Mouse (Mus musculus): Measurements from ENCODE around the gene Mat1a.

GRCm38 (mm10) chr14:41170514-41170913, 65.7 kb downstream of the Mat1a start:
- TF ChIP-seq POLR2A (IDR thresholded peaks at IDR 0.05; ENCODE audit: borderline replicate concordance, extremely low read depth, insufficient read depth, insufficient read length, poor library complexity, severe bottlenecking) (no peak), CTCF (IDR thresholded peaks at IDR 0.05; ENCODE audit: borderline replicate concordance, extremely low read depth, insufficient read depth, insufficient read length) (no peak)

Measured in brain, embryonic 14.5 days (tissue).